Mouse (Mus musculus) midbrain, postnatal 0 days (tissue): ENCODE measurements at regions not wholly inside any gene's neighbourhood (a gene's known extent, or its start where the extent isn't known, plus 50 kb on each side); places are given as distances from the start of the nearest gene placed in this dataset.

Experiments
- ATAC-seq: fragments of 200-750 bp; cut with Nextera tagmentation; 2 replicates; pipeline ENCODE4 v1.8.0; 2017; ENCODE audit warnings: moderate number of reproducible peaks, mild to moderate bottlenecking, moderate TSS enrichment, moderate library complexity; ENCODE audit not compliant: low FRiP score
- DNase-seq: peaks from one replicate; pipeline ENCODE4 v3.0.0-alpha.2; 2015; ENCODE audit warnings: low spot score
- H3K27ac ChIP-seq: fragments of 300-500 bp; sonication (generic); 2 replicates; pipeline ENCODE4 v1.5.1; 2014; ENCODE audit warnings: low read depth, mild to moderate bottlenecking, low read length, mixed read lengths
- H3K27me3 ChIP-seq: fragments of 300-500 bp; sonication (generic); 2 replicates; pipeline ENCODE4 v1.6.1; 2014; ENCODE audit warnings: low read length, control low read depth, mixed read lengths; ENCODE audit not compliant: insufficient read depth
- H3K36me3 ChIP-seq: fragments of 300-500 bp; sonication (generic); 2 replicates; pipeline ENCODE4 v1.6.1; 2014; ENCODE audit warnings: low read length, control low read depth, mixed read lengths; ENCODE audit not compliant: insufficient read depth
- H3K4me1 ChIP-seq: fragments of 300-500 bp; sonication (generic); 2 replicates; pipeline ENCODE4 v1.6.1; 2014; ENCODE audit warnings: mild to moderate bottlenecking, control low read depth, antibody characterized with exemption, low read length, mixed read lengths; ENCODE audit not compliant: insufficient read depth
- H3K4me2 ChIP-seq: fragments of 300-500 bp; sonication (generic); 2 replicates; pipeline ENCODE4 v1.6.1; 2014; ENCODE audit warnings: low read depth, mild to moderate bottlenecking, low read length, mixed read lengths; ENCODE audit not compliant: poor library complexity, severe bottlenecking
- H3K4me3 ChIP-seq: fragments of 300-500 bp; sonication (generic); 2 replicates; pipeline ENCODE4 v1.5.1; 2014; ENCODE audit warnings: low read depth, mild to moderate bottlenecking, low read length, moderate library complexity
- H3K9ac ChIP-seq: fragments of 300-500 bp; sonication (generic); replicated peaks from 2 replicates; pipeline ENCODE4 v1.6.1; 2014; ENCODE audit warnings: mild to moderate bottlenecking, low read length, moderate library complexity, mixed read lengths; ENCODE audit not compliant: poor library complexity, severe bottlenecking
- H3K9me3 ChIP-seq: fragments of 300-500 bp; sonication (generic); 2 replicates; pipeline ENCODE4 v1.6.1; 2016; ENCODE audit warnings: low read length, control low read depth
- CTCF ChIP-seq: IDR thresholded peaks from 2 replicates; pipeline ENCODE4 v1.5.1; 2016; ENCODE audit warnings: antibody characterized with exemption, mild to moderate bottlenecking
- WGBS: fragments of 180-500 bp; shearing (Covaris S2); extraction: QIAGEN DNeasy Blood & Tissue Kit; methylation state at CpG from one replicate; pipeline ENCODE4 v1.1.7; 2014; 5-methylcytosine and 5-hydroxymethylcytosine counted together

- WGBS = 91% methylated on average over 6 of the region's 6 CpGs
- Histone ChIP-seq H3K9me3 (no peaks in the 10 kb centered on the region), H3K27me3 (no peaks in the 10 kb centered on the region), H3K4me3 (no peak overlapping the region), H3K36me3 (no peaks in the 10 kb centered on the region), H3K9ac (no peak overlapping the region), H3K27ac (no peak overlapping the region), H3K4me2 (no peak overlapping the region), H3K4me1 (no peaks in the 10 kb centered on the region)
- DNase-seq (no peak), ATAC-seq (no peak)
- no peak for TF ChIP-seq CTCF
Measured at GRCm38 (mm10) chr13:93564902-93565301, 65.3 kb upstream of the Jmy start.

DNA sequence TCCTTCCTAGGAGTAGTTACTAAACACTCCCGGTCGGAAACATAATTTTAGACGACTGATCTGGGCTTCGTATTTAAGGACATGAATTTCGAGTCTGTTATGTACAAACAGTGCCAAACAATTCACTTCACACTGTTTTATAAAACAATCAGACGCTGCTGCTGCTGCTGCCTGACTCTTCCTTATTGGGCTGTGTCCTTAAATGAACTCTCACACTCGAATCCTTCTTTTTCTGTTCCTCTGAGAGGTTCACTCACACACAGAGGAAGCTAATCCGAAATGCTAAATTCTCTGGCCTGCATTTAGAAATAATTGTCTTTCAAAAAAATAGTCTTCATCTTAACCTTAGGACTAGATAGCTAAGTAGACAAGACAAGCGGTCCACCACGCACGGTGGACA lies 64.5 kb upstream of the Jmy start:
- no peak for TF ChIP-seq CTCF
- Histone ChIP-seq H3K4me3 (no peak overlapping the region), H3K9ac (no peak overlapping the region), H3K4me1 (no peaks in the 10 kb centered on the region), H3K9me3 (no peaks in the 10 kb centered on the region), H3K27me3 (no peaks in the 10 kb centered on the region), H3K4me2 (no peak overlapping the region), H3K36me3 (no peaks in the 10 kb centered on the region), H3K27ac (no peak overlapping the region)
- DNase-seq = no peak
- WGBS = 84% methylated on average over 11 of the region's 11 CpGs
- no peak for ATAC-seq

GRCm38 (mm10) chr13:93560282-93560681 lies 60.7 kb upstream of the Jmy start:
- no peak for TF ChIP-seq CTCF
- no peaks in the 10 kb centered on the region for H3K36me3 ChIP-seq
- H3K4me2 ChIP-seq = no peak overlapping the region
- H3K27me3 ChIP-seq = no peaks in the 10 kb centered on the region
- no peak overlapping the region for H3K9ac ChIP-seq
- no peak overlapping the region for H3K27ac ChIP-seq
- ATAC-seq (no peak), DNase-seq (no peak)
- no peaks in the 10 kb centered on the region for H3K4me1 ChIP-seq
- no peak overlapping the region for H3K4me3 ChIP-seq
- no peaks in the 10 kb centered on the region for H3K9me3 ChIP-seq
- 89% methylated on average over 3 of the region's 3 CpGs for WGBS

GRCm38 (mm10) chr13:93558603-93559002 lies 59.0 kb upstream of the Jmy start:
- no peak overlapping the region for H3K4me3 ChIP-seq
- TF ChIP-seq CTCF = no peak
- DNase-seq (no peak), ATAC-seq (no peak)
- H3K36me3 ChIP-seq = no peaks in the 10 kb centered on the region
- H3K9me3 ChIP-seq = no peaks in the 10 kb centered on the region
- H3K27me3 ChIP-seq = no peaks in the 10 kb centered on the region
- no peak overlapping the region for H3K4me2 ChIP-seq
- H3K4me1 ChIP-seq = no peaks in the 10 kb centered on the region
- H3K27ac ChIP-seq = no peak overlapping the region
- H3K9ac ChIP-seq = no peak overlapping the region
- WGBS = 91% methylated on average over 9 of the region's 9 CpGs

DNA sequence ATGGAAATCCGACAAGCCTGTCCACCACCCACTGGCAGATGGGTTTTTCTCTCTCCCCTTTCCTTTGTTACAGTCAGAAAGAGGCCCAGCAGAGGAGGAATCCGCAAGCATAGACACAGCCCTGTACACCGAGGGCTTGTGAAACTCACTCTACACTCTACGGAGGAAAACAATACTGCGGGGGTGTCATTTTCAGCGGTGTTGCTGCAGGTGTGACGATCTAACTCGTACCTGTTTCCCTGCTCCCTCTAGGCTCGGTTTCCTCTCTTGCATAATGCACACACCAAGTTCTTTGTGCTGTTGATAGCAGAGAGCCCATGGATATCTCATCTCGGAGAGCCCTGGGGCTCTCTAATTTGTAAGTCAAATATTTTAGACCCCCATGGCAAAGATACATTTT lies 56.5 kb upstream of the Jmy start:
- no peak for ATAC-seq
- TF ChIP-seq CTCF = no peak
- Histone ChIP-seq H3K4me1 (no peaks in the 10 kb centered on the region), H3K27me3 (no peaks in the 10 kb centered on the region), H3K36me3 (no peaks in the 10 kb centered on the region), H3K27ac (no peak overlapping the region), H3K9ac (no peak overlapping the region), H3K9me3 (no peaks in the 10 kb centered on the region), H3K4me3 (no peak overlapping the region), H3K4me2 (no peak overlapping the region)
- no peak for DNase-seq
- WGBS = 64% methylated on average over 10 of the region's 10 CpGs

GRCm38 (mm10) chr13:93554901-93555300 lies 55.3 kb upstream of the Jmy start:
- no peak for TF ChIP-seq CTCF
- Histone ChIP-seq H3K36me3 (no peaks in the 10 kb centered on the region), H3K9me3 (no peaks in the 10 kb centered on the region), H3K4me3 (no peak overlapping the region), H3K27ac (no peak overlapping the region), H3K4me2 (no peak overlapping the region), H3K9ac (no peak overlapping the region), H3K4me1 (no peaks in the 10 kb centered on the region), H3K27me3 (no peaks in the 10 kb centered on the region)
- no peak for ATAC-seq
- DNase-seq = no peak
- 99% methylated on average over 2 of the region's 2 CpGs for WGBS

GRCm38 (mm10) chr13:93553932-93554331 lies 54.3 kb upstream of the Jmy start:
- Histone ChIP-seq H3K27me3 (no peaks in the 10 kb centered on the region), H3K9me3 (no peaks in the 10 kb centered on the region), H3K27ac (no peak overlapping the region), H3K4me1 (no peaks in the 10 kb centered on the region), H3K9ac (no peak overlapping the region), H3K36me3 (no peaks in the 10 kb centered on the region), H3K4me2 (no peak overlapping the region), H3K4me3 (no peak overlapping the region)
- DNase-seq = no peak
- WGBS = 77% methylated on average over 7 of the region's 7 CpGs
- ATAC-seq = no peak
- TF ChIP-seq CTCF = no peak
